Mouse (Mus musculus) inflammation-experienced regulatory T-cells, adult 16 weeks (primary cell): ENCODE results near the gene Nrn1. TPM values are rescaled to one million over a fixed set of nuclear protein-coding genes. Genes with fewer than 3 reads are reported as not detected.

Source experiments
- polyA plus RNA-seq: library from polyadenylated mRNA; unstranded; fragments of 100-300 nt; shearing (Covaris generic); gene quantifications from one replicate; pipeline ENCODE4 v1.2.1, GENCODE M21; 2017

The Nrn1 gene
- polyA plus RNA-seq, result 91.6 TPM

DNA sequence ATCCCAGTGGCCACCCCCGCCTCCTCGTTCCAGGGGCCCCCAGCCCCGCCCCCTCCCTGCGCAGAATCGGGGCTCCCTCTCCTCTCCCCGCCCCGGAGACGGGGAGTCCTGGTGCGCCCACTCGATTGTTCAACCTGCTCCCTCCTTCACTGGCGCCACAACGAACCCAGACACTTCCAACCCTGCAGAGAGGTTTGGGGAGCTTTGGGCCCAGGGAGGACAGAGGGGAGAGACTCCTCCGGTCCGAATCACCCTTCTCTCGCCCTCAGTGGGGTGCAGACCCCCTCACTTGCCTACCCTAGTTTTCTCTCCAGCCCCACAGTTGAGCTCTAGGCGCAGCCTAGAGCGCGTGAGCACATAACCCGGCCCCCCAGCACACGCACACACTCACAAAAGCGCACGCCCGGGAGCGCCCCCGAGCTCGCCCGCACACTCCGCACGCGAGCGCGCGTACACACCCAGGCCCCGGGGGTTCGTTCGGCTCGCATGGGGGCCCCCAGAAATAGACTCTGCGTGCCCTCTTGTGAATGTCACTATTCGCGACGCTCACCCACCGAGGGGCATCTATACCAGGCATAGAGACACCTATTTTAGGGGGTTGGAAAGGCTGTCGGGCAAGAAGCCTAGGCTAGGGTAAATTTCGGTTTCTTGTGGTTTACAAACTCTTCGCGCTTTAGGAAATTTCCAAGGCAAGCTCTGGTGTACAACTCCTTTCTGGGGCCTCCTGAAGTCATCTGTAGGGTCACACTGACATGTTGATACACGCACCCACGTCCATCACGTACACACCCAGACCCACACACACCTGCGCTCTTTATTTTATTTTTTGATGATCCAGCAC, at the start of gene Nrn1:
Gene Nrn1, minus strand, starts transcription at position 401 of the 841 bp plus-strand sequence.

